Mouse (Mus musculus): ENCODE measurements at regions not wholly inside any gene's neighbourhood (a gene's known extent, or its start where the extent isn't known, plus 50 kb on each side); places are given as distances from the start of the nearest gene placed in this dataset.

DNA sequence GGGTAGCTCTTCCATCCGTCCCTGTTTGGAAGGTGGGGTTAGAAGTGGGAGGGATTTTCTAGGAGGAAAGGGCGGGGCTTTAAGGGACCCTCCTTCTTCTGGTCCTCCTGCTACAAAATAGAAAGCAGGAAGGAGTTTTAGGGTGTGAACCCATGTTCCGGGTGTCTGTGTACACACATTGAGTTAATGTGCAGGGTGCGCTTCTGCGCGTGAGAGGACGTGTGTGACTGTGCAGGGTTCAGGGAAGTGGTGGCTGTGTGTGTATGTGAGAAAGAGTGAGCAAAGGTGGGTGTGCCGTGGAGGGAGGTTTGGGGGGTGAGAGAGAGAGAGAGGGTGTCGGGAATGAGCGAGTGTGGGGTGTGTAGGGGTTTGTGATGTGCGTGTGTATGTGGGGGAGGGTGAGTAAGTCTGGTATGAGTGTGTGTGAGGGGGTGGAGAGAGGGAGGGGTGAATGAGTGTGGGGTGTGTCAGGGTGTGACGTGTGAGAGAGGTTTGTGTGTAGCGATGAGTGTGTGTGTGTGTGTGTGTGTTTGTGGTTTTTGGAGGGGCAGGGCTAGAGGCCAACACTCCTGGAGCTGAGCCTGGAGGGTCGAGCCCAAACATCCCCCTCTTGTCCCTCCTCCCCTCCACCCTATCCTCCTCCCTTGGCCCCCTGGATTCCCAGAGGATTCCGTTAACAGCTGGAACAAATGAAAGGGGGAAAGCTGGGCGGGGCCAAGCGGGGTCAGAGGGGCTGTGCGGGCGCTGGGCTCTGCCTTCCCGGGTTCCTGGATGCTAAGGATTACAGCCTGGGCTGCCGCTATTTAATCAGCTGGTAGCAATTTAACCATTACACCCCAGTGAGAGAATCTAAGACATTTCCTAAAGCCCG is 95.3 kb upstream of the Med13l start:
- TF ChIP-seq HCFC1 (IDR thresholded peaks at IDR 0.05; ENCODE audit: borderline replicate concordance, insufficient read depth, low read length) (no peak), ZC3H11A (IDR thresholded peaks at IDR 0.05; ENCODE audit: borderline replicate concordance, low read depth, low read length) (no peak)
